Comparison of ENCODE assay signal across 8 mouse cellular contexts in genomic region chr7:110843916-110844874, GRCm38 (mm10). TPM values are rescaled to one million over a fixed set of nuclear protein-coding genes. Genes with fewer than 3 reads are reported as not detected.
DNase-seq lines count a peak whose midpoint lies in the region; ATAC-seq and TF ChIP-seq lines count a peak whose summit lies in the region.

Gene Rnf141, minus strand, starts transcription at chr7:110844457.

- peaks cover 26% of the 10 kb centered on the region for H3K4me1 ChIP-seq in G1E (ENCODE audit: insufficient read depth, low read depth, low read length)
- H3K4me1 ChIP-seq in forebrain, postnatal 0 days (ENCODE audit: insufficient read depth): no peaks in the 10 kb centered on the region
- H3K4me1 ChIP-seq in lung, embryonic 15.5 days: peaks cover 15% of the 10 kb centered on the region; the same call in 1 of the 2 replicates

- peak; percentile 59 for ATAC-seq in G1E (ENCODE audit: extremely low read depth, insufficient number of reproducible peaks, low FRiP score, poor library complexity, severe bottlenecking)
- peak; percentile 96 for ATAC-seq in forebrain, postnatal 0 days
- ATAC-seq in lung, embryonic 15.5 days (ENCODE audit: borderline replicate concordance, extremely low read depth, low FRiP score, low TSS enrichment): peak; percentile 89

- H3K4me2 ChIP-seq in forebrain, postnatal 0 days (ENCODE audit: low read depth): peak within 1 kb of the TSS; percentile 80
- H3K4me2 ChIP-seq in lung, embryonic 15.5 days: peak within 1 kb of the TSS; percentile 86

- peak within 1 kb of the TSS; percentile 90 for H3K27ac ChIP-seq in forebrain, postnatal 0 days (ENCODE audit: low read depth, low read length)
- H3K27ac ChIP-seq in lung, embryonic 15.5 days: peak within 1 kb of the TSS; percentile 96

- no peaks in the 10 kb centered on the region for H3K9me3 ChIP-seq in G1E (replicated peaks)
- H3K9me3 ChIP-seq in forebrain, postnatal 0 days (ENCODE audit: low read length): no peaks in the 10 kb centered on the region
- H3K9me3 ChIP-seq in lung, embryonic 15.5 days: no peaks in the 10 kb centered on the region

- no peak for TF ChIP-seq CTCF in G1E (IDR thresholded peaks at IDR 0.05; ENCODE audit: low read depth, low read length)
- TF ChIP-seq CTCF in forebrain, postnatal 0 days (IDR thresholded peaks at IDR 0.05; ENCODE audit: low read depth): peak; percentile 81

- peak within 1 kb of the TSS; percentile 87 for H3K9ac ChIP-seq in forebrain, postnatal 0 days
- peak within 1 kb of the TSS; percentile 87 for H3K9ac ChIP-seq in lung, embryonic 15.5 days

- H3K4me3 ChIP-seq in G1E (ENCODE audit: low read depth, low read length): peak within 1 kb of the TSS; percentile 88
- H3K4me3 ChIP-seq in forebrain, postnatal 0 days (ENCODE audit: low read depth, low read length): peak within 1 kb of the TSS; percentile 83
- peak within 1 kb of the TSS; percentile 96 for H3K4me3 ChIP-seq in lung, embryonic 15.5 days

- DNase-seq in G1E (ENCODE audit: low spot score): peak; percentile 84
- DNase-seq in cerebellum, adult 18-20 months: peak; percentile 92 to 95
- peak; percentile 96 for DNase-seq in forebrain, postnatal 0 days
- DNase-seq in heart, postnatal 4 days: peak; percentile 94
- DNase-seq in layer of hippocampus, adult 8-10 months (ENCODE audit: low spot score in 2 of 2): peak; percentile 86 to 93
- DNase-seq in ovary, adult 18-20 months (ENCODE audit: low spot score): peak; percentile 85
- DNase-seq in thymus, postnatal 0 days (ENCODE audit: low spot score): peak; percentile 96

- H3K27me3 ChIP-seq in G1E (ENCODE audit: insufficient read depth, low read length): peaks cover 8% of the 10 kb centered on the region; the same call in 1 of the 2 replicates
- no peaks in the 10 kb centered on the region for H3K27me3 ChIP-seq in forebrain, postnatal 0 days (ENCODE audit: insufficient read depth, low read length)
- H3K27me3 ChIP-seq in lung, embryonic 15.5 days: no peaks in the 10 kb centered on the region

- under 1% methylated on average over 42 of the region's 42 CpGs for WGBS in forebrain, postnatal 0 days
- WGBS in lung, embryonic 15.5 days: under 1% methylated on average over 42 of the region's 42 CpGs

- H3K36me3 ChIP-seq in G1E (replicated peaks): peaks cover 11% of the 10 kb centered on the region
- no peaks in the 10 kb centered on the region for H3K36me3 ChIP-seq in forebrain, postnatal 0 days (ENCODE audit: insufficient read depth)
- no peaks in the 10 kb centered on the region for H3K36me3 ChIP-seq in lung, embryonic 15.5 days

RNA-seq across cellular contexts. Expression of gene Rnf141, which starts in this region (rescaled TPM):
- total RNA-seq in G1E (2014; fragmentation: Nextera tagmentation) (28.2 and 38.6 TPM in 2 replicates), G1E (2017) (18.2 and 21.1 TPM in 2 replicates)
- polyA plus RNA-seq in G1E (2012): 0.69 and 0.92 TPM in 2 replicates
- total RNA-seq in forebrain, postnatal 0 days (2014; rRNA removed): 81.8 and 98.9 TPM in 2 replicates
- polyA plus RNA-seq in forebrain, postnatal 0 days (2015; fragmentation: Nextera tagmentation; extraction: Ambion mirVana): 38.6 and 44.9 TPM in 2 replicates
- total RNA-seq in heart, postnatal 4 days (2021): 10 to 100 TPM; 51.9 to 57.6 TPM
- 10 to 100 TPM; 72.8 to 92.5 (median 82.8) TPM for total RNA-seq in layer of hippocampus, adult 8-10 months (2022)
- 34.1 and 38.8 TPM in 2 replicates for polyA plus RNA-seq in lung, embryonic 15.5 days (2015; fragmentation: Nextera tagmentation; extraction: Ambion mirVana)
- 13.1 and 13.9 TPM in 2 replicates for polyA plus RNA-seq in thymus, postnatal 0 days (2015; fragmentation: Nextera tagmentation; extraction: Ambion mirVana)

Comparison
In these comparisons a context has a peak if more than half of its experiments do, and no peak if none do; other contexts are left out.
1. Peak in every context shown above with its lines: DNase-seq, ATAC-seq, H3K4me3 ChIP-seq and H3K27ac ChIP-seq.